Mouse (Mus musculus): Measurements from ENCODE around the gene Nfkbid.
A peak's percentile ranks its signal among the peaks of the same experiment; 100 is the strongest.

Gene Nfkbid

DNA sequence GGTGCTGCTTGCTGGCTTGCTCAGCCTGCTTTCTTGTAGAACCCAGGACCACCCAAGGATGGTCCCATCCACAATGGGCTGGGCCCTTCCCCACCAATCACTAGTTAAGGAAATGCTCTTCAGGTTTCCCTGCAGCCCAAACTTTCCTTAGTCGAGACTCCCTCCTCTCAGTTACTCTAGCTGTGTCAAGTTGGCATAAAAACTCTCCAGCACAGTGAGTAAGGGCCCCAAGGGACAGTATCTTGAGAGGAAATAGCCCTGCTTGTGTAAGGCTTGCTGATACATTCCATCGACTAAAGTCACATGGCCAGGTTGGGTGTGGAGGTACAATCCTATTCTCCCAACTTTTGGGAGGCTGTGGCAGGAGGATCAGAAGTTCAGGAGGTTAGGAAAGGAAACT, 8.7 kb downstream of the Nfkbid start:
- no peak for DNase-seq

DNA sequence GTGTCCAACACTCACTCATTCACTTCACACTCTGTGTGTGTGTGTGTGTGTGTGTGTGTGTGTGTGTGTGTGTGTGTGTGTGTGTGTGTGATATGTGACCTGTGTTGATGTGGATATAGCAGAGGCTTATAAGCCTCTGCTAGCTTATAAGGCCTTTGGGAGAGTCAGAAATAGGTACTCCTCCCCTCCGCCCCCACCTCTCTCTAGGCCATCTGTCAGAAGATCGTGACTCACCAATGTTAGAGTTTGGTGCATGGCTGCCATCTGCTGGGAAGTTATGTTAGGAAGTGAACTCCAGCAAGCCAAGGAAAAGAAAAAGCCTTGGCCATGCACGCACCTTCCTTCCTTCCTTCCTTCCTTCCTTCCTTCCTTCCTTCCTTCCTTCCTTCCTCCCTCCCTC, 10.3 kb downstream of the Nfkbid start:
- peak; percentile 53 to 69 for DNase-seq

DNA sequence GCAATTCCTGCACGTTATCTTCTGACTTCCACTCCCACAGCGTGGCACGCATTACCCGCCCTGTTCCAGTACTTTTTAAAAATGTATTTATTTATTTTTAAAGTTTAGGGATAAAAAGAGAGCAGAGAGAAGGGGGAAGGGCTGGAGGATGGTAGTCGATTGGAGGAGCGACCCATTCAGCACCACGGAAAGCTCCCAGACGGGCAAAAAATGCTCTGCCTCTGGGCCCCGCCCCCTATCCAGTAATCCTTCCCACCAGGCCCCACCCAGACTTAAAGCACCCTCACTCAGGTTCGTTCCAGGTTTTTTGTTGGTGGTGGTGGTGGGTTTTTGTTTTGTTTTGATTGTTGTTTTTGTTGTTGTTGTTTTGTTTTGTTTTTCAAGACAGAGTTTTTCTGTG, 12.7 kb downstream of the Nfkbid start:
- no peak for DNase-seq

DNA sequence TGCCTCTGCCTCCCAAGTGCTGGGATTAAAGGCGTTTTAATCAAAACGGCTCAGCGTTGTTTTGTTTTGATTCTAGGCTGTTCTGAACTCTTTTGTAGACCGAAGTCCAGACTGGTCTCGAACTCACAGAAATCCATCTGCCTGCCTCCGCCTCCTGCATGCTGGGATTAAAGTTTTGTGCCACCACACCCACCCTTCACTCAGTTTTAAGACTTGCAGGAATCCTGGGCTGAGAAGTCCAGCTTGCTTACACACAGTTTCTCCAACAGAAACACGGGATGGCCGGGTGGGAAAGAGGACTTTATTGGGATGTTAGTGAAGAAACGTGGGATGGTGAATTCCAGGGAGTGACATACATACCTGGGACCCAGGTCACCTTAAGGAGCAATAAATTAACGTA, 13.2 kb downstream of the Nfkbid start:
- no peak for DNase-seq

DNA sequence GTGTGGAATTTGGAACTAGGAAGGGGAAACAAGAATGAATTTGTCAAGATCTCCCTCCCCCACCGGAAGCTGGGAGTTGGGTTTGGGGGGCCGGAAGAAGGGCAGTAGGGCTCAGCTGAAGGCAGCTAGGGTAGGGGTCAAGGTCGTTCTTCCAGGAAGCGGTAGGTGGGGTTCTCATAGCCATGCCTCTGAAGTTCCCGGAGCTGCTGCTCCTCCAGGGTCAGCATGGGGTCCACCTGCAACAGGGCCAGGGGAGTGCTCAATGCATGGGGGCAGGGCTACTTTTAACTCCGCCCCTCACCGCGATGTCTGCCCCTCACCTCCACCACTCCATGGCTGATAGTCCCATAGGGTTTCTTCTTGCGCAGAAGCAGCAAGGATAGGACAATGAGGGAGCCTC, 13.6 kb downstream of the Nfkbid start:
- DNase-seq, result no peak

DNA sequence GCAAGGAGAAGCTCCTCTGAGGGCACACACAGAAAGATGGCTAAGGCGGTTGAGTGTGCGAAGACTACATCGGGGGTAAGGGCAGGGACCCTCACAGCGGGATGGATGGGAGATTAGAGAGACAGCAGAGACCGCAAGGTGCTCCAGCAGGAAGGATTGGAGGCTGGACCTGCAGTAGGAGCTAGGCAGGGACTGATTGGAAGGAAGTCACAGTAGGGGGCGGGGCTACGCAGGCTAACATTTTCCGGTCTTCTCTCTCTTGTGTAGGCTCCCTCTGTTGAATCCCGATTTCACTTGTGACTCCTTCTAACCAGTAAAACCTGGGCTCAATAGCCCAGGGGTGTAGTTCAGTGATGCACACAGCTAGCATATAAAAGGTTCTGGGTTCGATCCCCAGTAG, 15.3 kb downstream of the Nfkbid start:
- DNase-seq, result no peak

- no peak for DNase-seq
Measured at GRCm38 (mm10) chr7:30439734-30440133, 18.2 kb downstream of the Nfkbid start.

DNA sequence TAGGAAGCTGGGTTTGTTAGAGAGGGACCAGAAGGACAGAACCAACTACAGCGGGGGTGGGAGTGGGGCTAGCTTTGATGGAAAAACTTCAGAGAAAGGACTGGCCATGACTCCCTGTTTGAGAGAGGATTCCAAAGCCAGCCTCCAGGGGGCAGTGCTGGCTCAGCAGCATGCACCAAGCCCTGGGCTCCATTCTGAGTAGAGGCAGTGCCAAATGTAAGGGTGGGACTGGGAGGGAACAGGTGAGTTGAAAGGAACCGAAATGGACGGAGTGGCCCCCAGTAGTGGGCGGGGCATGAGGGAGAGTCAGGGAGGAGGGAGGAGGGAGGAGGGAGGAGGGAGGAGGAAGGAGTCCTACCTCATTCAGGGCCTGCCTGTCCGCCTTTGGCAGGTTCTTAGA, 19.2 kb downstream of the Nfkbid start:
- DNase-seq, result peak in 1 of 2 experiments; percentile 57

DNA sequence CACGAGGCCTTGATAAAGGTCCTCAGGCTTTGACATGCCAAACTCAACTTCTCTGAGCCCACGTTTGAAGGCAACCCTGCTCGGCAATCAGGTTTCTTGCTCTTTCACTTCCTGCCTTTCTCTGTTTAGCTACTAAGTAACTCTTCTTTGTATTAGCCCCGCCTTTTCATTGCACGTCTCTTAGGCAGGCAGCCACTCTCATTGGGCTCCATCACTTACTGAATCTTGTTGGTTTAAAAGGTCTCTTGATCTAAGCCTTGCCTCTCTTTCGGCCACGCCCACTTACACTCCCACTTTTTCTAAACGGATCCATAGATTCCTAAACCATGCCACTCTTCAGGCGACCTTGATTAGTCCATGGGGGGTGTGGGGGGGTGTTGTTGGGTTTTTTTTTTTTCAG, 22.2 kb downstream of the Nfkbid start:
- no peak for DNase-seq

GRCm38 (mm10) chr7:30444154-30444970, 22.8 kb downstream of the Nfkbid start:
- no peak for DNase-seq

- DNase-seq, result peak in 1 of 2 experiments; percentile 53
Measured at GRCm38 (mm10) chr7:30444971-30445751, 23.6 kb downstream of the Nfkbid start, which contains the start of gene Aplp1. Gene Aplp1, minus strand, starts transcription at chr7:30445535.

GRCm38 (mm10) chr7:30450241-30450640, 28.7 kb downstream of the Nfkbid start:
- no peak for DNase-seq

- no peak for DNase-seq
Measured at GRCm38 (mm10) chr7:30453327-30453726, 31.8 kb downstream of the Nfkbid start.

GRCm38 (mm10) chr7:30453766-30454165, 32.2 kb downstream of the Nfkbid start:
- peak; percentile 30 to 50 for DNase-seq

DNA sequence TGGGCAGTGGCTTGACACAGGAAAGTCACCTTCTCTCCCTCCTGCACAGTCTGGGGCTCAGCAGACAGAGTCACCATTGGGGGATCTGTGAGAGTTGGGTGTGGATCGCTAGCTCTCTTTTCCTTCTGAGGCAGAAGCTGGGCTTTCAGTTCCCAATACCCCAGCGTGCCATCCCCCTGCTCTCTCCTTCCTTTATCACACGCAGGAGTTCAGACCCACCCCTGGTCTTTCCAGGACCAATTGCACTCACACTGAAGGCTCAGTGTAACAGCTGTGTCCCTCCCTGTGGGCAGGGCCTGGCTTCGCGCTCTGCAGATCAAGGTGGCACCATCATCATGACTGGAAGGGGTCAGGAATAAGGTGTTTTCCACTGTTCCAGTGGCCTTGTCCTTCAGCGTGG, 32.7 kb downstream of the Nfkbid start:
- DNase-seq, result no peak

DNA sequence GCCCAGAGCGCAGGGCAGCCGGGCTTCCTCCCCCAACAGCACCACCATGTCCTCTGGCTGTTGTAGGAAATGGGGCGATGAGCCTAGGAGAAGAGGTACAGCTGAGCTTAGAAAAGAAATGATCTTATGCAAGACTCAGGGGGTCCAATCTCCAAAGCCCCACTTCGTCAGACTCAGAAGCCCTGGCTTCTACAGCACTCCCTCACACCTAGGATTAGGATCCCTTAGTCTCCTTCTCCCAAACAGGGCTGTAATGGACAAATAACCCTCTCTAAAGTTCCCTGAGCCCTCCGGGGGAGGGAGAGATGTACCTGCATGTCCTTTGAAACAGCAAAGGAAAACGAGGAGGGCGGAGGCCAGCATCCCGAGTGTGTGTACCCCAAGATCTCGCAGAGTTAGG, 35.0 kb downstream of the Nfkbid start:
- no peak for DNase-seq

GRCm38 (mm10) chr7:30456911-30457628, 35.5 kb downstream of the Nfkbid start:
- DNase-seq, result no peak

DNA sequence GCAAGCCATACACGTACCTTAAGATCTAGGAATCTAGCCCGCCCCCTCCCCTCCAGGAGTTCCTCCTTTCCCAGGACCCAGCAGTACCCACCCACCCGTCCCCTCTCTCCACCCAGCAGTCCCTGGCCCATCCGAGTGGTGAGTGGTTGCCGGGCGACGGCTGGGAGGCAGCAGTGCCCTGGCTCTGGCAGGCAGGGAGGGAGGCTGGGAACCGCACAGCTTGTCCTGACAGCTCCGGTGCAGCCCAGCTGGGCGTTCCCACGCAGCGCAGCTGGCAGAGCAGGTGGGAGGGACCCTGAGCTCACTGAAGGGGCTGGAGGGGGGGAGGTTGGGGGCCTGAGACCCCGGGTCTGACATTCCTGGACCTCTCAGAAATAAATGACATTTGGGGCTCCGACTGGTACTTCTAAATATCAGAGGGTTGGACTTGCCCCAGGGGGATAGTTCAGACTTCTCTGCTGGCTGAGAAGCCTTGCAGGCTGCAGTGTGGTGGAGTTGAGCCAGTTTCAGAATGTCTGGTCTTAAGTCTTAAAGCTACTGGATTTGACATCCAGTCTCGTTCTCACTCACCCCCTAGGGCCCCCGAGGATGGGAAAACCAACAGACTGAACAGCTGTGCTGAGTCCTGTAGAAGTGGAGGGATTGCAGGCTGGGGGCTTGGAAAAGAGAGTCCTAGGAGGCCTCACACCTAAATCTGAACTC, 36.2 kb downstream of the Nfkbid start, which contains the start of the genes Kirrel2 and Nphs1:
Gene Kirrel2, minus strand, starts transcription at position 62 of the 702 bp plus-strand sequence.
Gene Nphs1, plus strand, starts transcription at position 687 of the 702 bp plus-strand sequence.
- DNase-seq, result no peak

GRCm38 (mm10) chr7:30459484-30459883, 38.0 kb downstream of the Nfkbid start:
- no peak for DNase-seq

DNA sequence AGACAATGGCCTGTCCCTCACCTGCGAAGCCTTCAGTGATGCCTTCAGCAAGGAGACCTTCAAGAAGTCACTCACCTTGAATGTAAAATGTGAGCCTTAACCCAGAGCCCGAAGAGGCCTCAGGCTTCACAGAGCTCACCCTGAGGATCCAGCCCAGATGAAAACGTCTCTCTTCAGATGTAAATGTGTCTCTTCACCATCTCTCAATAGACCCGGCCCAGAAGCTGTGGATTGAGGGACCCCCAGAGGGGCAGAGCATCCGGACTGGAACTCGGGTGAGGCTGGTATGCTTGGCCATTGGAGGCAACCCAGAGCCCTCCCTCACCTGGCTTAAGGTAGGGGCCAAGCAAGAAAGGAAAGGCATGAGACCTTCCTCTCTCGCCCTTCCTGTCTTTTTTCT, 42.0 kb downstream of the Nfkbid start:
- no peak for DNase-seq

DNA sequence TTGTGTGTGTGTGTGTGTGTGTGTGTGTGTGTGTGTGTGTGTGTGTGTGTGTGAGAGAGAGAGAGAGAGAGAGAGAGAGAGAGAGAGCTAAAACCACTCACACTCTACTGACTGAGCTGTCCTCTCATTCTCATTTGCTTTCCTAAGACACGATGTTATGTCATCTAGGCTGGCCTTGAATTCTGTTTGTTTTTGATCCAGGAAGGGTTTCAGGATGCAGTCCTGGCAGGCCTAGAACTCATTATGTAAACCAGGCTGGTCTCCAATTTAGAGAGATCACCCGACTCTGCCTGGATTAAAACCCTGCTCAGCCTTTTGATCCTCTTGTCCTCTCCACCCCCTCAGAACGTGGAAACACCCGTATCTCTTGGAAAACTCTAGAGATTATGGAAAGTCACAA, 42.5 kb downstream of the Nfkbid start:
- DNase-seq, result no peak

- no peak for DNase-seq
Measured at GRCm38 (mm10) chr7:30464816-30465300, 43.3 kb downstream of the Nfkbid start.

Measured in spleen, adult 18-20 months (tissue).